Mouse (Mus musculus): Measurements from ENCODE around the gene Wdr91.

The Wdr91 gene

DNA sequence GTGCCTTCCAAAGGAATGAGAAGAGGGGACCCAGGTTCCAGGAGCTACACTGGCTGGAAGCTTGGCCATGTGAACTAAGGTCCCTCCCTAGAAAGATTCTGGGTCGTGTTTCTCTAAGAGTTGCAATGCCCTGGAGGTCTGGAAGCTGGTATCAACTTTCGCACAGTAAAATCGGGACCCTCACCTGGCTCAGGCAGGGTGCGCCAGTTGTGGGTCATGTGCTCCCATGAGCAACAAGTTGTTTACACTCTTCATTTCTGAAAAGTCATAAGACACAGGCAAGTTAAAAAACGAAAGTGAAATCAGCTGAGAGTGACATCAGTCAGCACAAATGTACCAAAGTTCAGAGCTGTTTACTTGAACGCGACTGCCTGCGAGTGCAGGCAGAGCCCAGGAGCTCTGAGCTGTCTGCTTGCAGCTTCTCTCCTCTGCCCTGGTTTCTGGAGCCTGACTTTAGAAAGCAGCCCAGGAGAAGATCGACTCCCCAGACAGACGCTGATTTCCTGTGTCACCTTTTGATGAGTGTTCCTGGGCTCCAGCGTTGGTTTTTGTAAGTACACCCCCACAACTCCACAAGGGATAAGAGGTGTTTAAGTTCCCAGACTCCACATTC lies 47.8 kb downstream of the Wdr91 start, which contains the start of gene Tmem140:
Gene Tmem140, plus strand, starts transcription at position 356 of the 613 bp plus-strand sequence.
- peak; percentile 48 to 64 for DNase-seq (ENCODE audit: low spot score in 2 of 2)

DNA sequence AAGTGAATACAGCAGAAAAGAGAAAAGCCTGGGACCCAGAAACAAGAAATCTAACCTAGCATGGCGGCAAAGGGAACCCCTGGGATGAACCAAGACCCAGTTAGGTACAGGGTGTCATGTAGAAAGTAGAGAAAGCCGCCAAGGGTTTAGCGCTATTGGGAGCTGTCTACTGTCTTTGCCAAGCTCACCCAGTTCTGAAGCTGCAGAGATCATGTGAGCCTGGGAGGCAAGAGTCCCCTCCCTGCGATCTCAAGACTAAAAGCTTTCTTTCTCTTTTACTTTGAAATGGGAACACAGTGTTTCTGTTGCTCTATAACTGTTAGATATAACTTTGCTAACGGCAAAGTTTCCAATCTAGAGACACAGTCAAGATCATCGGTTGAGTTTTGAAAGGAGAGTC lies 48.3 kb downstream of the Wdr91 start:
- peak in 1 of 2 experiments; percentile 40 for DNase-seq (ENCODE audit: low spot score in 2 of 2)

GRCm38 (mm10) chr6:34861546-34862053 lies 49.1 kb downstream of the Wdr91 start:
- no peak for DNase-seq (ENCODE audit: low spot score in 2 of 2)

DNA sequence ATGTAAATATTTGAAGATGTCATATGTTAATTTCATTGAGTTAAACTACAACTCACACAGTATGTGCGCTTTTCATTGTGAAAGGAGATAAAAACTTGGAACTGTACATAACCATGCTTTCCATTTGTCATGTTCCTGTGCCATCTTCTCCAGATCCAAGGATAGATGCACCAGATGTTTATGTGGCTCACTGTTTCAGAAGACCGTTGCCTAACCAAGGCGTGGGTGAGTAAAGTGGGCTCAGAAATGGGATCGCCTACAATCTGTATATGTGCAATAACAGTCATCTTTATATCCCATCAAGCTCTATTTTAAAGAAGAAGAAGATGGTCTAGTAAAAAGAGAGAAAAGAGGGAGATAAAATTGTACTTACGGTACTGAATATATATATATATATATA lies 78.3 kb downstream of the Wdr91 start:
- DNase-seq (ENCODE audit: low spot score in 2 of 2), result no peak
